Mouse (Mus musculus) ES-E14 (cell line): ENCODE measurements at regions not wholly inside any gene's neighbourhood (a gene's known extent, or its start where the extent isn't known, plus 50 kb on each side); places are given as distances from the start of the nearest gene placed in this dataset.

Source experiments
- CHD2 ChIP-seq: IDR thresholded peaks from 2 replicates; pipeline ENCODE4 v1.6.1; 2014; ENCODE audit warnings: mild to moderate bottlenecking, low read depth, low read length, inconsistent platforms
- HCFC1 ChIP-seq: IDR thresholded peaks from 2 replicates; pipeline ENCODE4 v1.6.1; 2012; ENCODE audit warnings: low read length, inconsistent platforms, borderline replicate concordance; ENCODE audit not compliant: insufficient read depth
- MAFK ChIP-seq: IDR thresholded peaks from 2 replicates; pipeline ENCODE4 v1.6.1; 2014; ENCODE audit warnings: mild to moderate bottlenecking, low read depth, low read length, inconsistent platforms; ENCODE audit not compliant: insufficient read depth
- ZC3H11A ChIP-seq: IDR thresholded peaks from 2 replicates; pipeline ENCODE4 v1.6.1; 2012; ENCODE audit warnings: low read depth, mild to moderate bottlenecking, inconsistent platforms, low read length, borderline replicate concordance
- ZNF384 ChIP-seq: IDR thresholded peaks from 2 replicates; pipeline ENCODE4 v1.6.1; 2012; ENCODE audit warnings: low read depth, low read length, inconsistent platforms

- no peak for TF ChIP-seq CHD2
- no peak for TF ChIP-seq MAFK
- TF ChIP-seq ZNF384: no peak
- TF ChIP-seq HCFC1: no peak
- no peak for TF ChIP-seq ZC3H11A
Observed at GRCm38 (mm10) chr8:10689881-10690280, 318.4 kb downstream of the Irs2 start.
